Mouse (Mus musculus) brain, embryonic 14.5 days (tissue): ENCODE results near the gene Stac. TPM values are rescaled to one million over a fixed set of nuclear protein-coding genes. Genes with fewer than 3 reads are reported as not detected.

ENCODE experiments used
- DNase-seq: peaks from one replicate; pipeline ENCODE4 v3.0.0-alpha.2; 2011; ENCODE audit warnings: low read depth
- CTCF ChIP-seq: fragments of 200-500 bp; IDR thresholded peaks from 2 replicates; pipeline ENCODE4 v1.5.1; 2012; ENCODE audit warnings: inconsistent platforms, mild to moderate bottlenecking, moderate library complexity, borderline replicate concordance; ENCODE audit not compliant: insufficient read depth, insufficient read length; ENCODE audit errors: extremely low read depth
- POLR2A ChIP-seq: fragments of 200-500 bp; IDR thresholded peaks from 2 replicates; pipeline ENCODE4 v1.6.1; 2012; ENCODE audit warnings: mild to moderate bottlenecking, inconsistent platforms, borderline replicate concordance; ENCODE audit not compliant: poor library complexity, insufficient read depth, insufficient read length, severe bottlenecking; ENCODE audit errors: extremely low read depth
- polyA plus RNA-seq: library from polyadenylated mRNA; depleted of rRNA; stranded (reverse); fragments of >200 nt; gene quantifications from 2 replicates; pipeline ENCODE4 v1.2.3, GENCODE M21; 2012

Gene Stac
- polyA plus RNA-seq, 1 experiment: 5.5 TPM

DNA sequence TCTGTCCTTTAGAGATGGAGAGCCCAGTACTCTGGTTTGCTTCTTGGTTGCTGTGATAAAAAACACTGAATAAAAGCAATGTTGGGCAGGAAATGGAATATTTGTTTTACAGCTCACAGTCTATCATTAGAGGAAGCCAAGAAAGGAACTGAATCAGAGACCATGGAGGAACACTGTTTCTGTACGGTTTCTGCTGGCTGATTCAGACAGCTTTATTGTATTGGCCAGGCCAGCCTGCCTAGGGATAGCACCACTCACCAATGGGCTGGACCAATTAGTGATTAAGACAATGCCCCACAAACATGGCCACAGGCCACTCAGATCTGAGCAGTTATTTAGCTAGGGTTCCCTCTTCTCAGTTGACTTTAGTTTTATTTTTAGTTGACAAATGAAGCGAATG lies 6.0 kb downstream of the Stac start:
- no peak for DNase-seq
- no peak for TF ChIP-seq CTCF
- no peak for TF ChIP-seq POLR2A

DNA sequence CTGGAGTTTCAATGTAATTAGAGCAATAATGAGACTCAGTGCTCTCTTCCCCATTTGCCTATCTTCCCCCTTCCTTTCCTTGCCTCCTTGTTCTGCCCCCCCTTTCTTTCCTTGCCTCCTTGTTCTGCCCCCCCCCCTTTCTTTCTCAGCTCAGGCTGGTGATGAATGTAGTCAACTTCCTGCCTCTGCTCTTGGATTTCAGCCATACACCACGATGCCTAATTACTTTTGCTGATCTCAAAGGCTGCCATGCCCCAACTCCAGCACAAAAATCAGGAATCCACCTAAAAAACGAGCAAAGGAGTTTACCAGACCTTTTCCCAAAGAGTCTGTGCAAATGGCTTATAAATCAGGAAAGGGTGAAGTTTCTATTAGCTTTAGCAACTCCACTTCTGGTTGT lies 10.6 kb downstream of the Stac start:
- no peak for TF ChIP-seq CTCF
- TF ChIP-seq POLR2A: no peak
- peak; percentile 62 for DNase-seq

DNA sequence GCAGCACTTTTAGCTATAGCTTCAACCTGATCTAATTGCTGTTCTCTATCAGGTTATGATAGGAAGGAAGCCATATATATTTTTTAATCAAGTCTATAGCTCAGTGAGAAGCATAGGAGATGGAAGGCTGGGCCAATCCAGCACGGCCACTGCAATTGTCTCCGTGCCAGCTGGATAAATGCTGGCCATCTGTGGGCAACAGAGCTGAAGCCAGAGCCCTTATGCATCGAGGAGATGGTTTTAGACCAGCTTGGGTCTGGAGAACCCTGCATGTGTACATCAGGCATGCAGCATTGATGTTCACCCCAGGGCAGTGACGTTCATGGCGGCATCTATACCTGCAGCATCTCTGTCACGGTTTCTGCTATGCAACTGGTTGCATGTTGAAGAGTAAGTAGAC lies 20.3 kb downstream of the Stac start:
- DNase-seq: no peak
- no peak for TF ChIP-seq POLR2A
- TF ChIP-seq CTCF: no peak

DNA sequence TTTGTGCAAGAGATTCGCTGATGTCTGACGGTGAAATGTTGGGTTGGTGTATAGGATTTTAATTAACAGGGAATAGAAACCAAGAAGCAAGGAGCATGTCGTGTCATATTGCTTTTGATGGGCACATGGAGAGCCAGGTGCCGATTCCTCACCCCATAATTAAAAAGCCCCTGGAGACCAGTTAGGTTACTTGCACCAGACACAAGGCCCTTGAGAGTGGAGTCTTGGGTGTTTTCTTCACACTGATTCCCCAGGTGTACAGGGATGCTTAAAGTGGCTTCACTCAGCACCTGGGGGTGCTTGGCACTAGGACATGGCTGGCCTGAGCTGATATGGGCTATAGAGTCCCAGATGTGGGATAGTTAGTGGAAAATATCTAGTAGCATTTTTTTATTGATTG lies 35.1 kb downstream of the Stac start:
- TF ChIP-seq POLR2A (no peak), CTCF (no peak)
- DNase-seq: no peak

DNA sequence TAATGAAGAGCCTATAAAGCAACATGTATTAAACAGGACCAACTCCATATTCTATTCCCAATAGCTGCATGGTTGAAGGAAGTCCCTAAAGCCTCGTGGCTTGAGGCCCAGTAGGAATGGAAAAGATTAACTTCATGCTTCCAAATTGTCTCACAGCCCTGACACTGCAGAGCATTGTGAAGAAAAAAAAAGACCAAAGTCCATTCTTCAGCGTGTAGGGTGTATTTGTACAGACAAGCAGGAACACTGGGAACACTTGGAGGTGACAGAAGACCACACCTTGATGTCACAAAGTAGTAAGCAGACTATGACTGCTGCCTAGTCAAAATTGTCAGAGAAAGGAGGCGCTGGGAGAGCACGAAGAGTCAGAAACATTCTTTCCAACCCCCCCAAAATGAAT lies 45.9 kb downstream of the Stac start:
- TF ChIP-seq POLR2A: no peak
- no peak for TF ChIP-seq CTCF
- DNase-seq: no peak

DNA sequence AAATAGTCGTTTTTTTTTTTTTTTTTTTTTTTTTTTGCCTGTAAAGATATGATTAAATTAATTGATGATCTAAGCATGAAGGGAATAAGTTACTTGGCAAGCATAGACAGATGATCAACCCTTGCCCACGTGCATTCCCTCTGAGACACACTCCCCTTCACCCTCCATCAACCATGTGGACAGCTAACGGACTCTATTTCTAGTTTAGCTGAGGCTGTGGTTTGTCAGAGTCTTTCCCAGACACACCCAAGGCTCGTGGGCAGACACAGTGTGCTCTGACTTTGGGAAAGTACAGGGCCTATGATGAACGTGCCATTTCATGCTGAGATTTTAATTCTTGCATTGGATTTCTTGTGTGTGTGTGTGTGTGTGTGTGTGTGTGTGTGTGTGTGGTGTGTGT lies 46.8 kb downstream of the Stac start:
- TF ChIP-seq CTCF (no peak), POLR2A (no peak)
- no peak for DNase-seq

DNA sequence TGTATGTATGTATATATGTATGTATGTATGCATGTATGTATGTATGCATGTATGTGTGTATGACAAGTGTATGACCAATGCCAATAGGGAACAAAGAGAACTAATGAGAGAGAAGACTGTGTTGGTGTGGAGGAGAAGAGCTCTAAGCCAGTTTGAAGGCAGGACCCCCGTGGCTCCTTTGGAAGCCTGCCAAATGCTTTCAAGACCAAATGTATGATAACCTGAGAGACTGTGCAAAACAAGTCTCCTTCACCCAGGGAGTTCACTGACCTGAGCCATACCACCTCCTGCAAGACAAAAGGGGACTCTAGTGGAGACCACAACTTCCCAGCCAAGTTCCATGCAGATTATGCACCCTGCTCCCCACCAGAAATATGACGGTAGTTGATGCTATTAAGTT lies 52.5 kb downstream of the Stac start:
- TF ChIP-seq POLR2A (no peak), CTCF (no peak)
- peak; percentile 40 for DNase-seq

DNA sequence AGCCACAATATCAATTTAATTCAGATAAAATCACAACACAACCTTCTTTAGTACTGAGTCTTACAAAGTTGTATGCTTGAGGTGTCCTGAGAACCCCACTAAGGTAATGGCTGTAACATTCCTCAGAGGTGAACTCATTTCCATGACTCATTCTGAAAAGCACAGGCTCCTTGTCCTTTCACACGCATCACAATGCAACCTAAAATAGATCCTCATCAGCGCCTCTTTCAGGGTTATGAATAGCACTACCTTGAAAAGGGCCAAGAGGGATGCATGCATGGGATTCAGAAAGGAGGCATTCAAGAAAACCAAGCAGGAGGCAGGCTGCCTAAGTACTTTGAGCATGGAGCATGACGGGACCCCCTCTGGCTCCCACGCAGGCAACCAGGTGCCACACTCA lies 57.3 kb downstream of the Stac start:
- peak; percentile 34 for DNase-seq
- TF ChIP-seq POLR2A (no peak), CTCF (no peak)

DNA sequence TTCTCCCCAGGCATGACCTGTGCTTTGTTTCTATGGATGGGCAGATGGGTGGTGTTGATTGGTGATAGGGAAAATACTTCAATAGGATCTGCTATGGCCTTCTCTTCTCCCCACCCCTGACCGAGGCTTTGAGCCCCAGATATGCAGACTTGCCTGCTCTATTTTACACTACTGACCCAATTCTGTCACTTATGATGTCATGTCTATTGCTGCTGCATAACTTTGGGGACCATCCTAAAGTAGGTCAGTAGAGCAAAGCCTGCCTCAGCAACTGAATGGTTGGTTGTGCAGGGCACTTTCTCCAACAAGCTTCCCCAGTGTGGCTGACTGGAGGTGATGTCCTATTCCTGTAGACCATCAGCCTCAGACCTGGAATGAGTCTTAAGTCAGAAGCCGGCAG lies 69.0 kb downstream of the Stac start:
- TF ChIP-seq CTCF (no peak), POLR2A (no peak)

DNA sequence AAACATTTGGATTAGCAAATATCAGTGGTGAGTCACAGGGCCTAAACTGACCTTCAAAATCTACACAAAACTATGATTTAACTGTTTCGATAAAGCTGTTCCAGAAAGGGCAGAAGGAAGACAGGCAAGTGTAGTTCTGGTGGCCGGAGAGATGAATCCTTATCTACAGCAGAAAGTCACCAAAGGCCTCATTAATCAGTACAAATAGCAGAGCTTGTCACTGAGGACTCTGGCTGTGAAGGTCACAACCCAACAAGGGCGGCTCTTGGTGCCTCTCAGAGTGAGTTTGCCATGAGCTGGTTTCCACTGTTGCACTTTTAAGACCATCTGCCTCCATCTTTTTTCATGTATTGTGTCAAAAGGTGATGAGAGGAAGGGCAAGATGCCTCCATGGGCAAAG lies 78.8 kb downstream of the Stac start:
- no peak for TF ChIP-seq POLR2A
- no peak for TF ChIP-seq CTCF
- DNase-seq: no peak

More for the DNA sequence above, 69.0 kb downstream of the Stac start:
- no peak for DNase-seq

DNA sequence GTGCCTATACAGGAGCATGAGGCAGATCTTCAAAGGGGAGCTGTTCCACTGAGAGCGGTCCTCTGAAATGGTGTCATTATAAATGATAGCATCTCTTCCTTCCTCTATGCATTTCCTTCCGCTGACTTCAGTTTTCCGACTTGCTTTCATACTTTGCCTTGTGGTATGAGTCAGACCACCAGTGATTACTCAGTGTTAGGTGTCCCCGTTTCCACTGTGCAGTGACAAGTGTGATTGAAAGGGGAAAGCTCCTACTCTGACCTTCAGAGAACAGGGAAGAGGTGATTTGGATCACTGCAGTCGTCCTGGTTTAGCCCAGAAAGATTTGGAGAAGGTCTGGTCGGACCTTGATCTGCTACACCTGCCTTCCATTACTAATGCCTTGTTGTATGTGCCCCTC lies 81.4 kb downstream of the Stac start:
- TF ChIP-seq POLR2A (no peak), CTCF (no peak)
- no peak for DNase-seq

DNA sequence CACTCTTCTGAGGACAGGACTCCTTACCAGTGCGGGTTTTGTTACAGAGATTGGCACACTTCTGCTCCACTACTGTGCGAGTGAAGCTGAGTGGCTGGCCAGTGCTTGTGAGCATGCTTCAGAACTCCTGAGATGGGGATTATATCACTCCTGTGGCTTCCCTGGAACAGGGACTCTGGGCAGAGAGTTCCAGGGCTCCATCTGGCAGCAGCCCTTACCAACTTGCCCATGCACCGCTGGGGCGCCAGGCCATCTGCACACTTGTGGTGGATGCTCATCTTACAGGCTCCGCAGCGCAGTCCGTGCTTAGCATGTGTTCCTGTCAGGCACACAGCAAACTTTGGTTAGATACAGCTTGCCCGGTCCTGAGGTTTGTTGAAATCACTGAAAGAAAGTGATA lies 83.5 kb downstream of the Stac start:
- DNase-seq: peak; percentile 44
- TF ChIP-seq POLR2A (no peak), CTCF (no peak)

DNA sequence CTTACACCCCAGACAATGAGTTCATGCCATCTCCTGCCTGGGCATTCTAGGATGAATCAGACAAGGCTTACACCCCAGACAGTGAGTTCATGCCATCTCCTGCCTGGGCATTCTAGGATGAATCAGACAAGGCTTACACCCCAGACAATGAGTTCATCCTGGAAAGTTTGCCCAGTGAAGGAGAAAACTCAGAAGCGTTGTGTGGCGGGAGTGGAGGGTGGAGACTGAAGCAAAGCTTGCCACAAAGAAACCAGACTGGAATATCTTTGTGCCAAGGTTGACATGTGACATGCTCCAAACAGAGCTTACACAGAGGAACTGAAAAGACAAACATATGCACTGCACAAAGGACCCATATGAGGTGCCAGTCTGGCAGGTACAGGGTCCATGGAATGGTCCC lies 102.6 kb downstream of the Stac start:
- DNase-seq: peak; percentile 27
- TF ChIP-seq POLR2A: no peak
- TF ChIP-seq CTCF: no peak
